Mouse (Mus musculus) kidney, adult 2 months (tissue): ENCODE data around the gene Bex4.

ENCODE experiments used
- CTCF ChIP-seq: fragments of 200-500 bp; conservative IDR thresholded peaks from 2 replicates; pipeline ENCODE4 v1.5.1; 2011; ENCODE audit warnings: low read depth, mild to moderate bottlenecking, control low read depth, low read length, moderate library complexity, mixed read lengths; ENCODE audit not compliant: insufficient read depth, insufficient read length
- POLR2A ChIP-seq: fragments of 200-500 bp; IDR thresholded peaks from one replicate; pipeline ENCODE4 v1.6.1; 2011; ENCODE audit warnings: low read depth, low read length, control low read depth

DNA sequence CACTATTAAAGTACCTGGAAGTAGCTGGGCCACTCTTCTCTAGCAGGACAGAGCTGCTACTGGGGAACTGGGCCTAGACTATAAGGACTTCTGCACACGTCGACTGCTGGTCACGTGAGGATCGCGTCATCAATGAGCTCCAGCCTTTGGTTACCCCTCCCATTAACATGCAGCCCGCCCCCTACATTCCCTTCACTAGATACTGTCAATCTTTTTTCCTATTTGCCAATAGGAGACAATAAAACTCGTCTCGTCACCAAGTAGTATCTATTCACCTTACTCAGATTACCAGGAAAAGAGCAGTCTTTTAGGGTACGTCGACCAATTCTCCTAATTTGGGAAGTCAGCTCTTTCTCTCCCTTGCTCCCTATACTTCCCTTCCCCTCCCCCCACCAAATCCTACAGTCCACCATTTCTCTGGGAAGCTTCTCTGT lies 33.3 kb downstream of the Bex4 start, which contains the start of gene Tceal8:
- no peak for TF ChIP-seq CTCF
- no peak for TF ChIP-seq POLR2A
